Mouse (Mus musculus): ENCODE results near the gene Gm49378.
A peak's percentile ranks its signal among the peaks of the same experiment; 100 is the strongest.

Gm49378 gene

DNA sequence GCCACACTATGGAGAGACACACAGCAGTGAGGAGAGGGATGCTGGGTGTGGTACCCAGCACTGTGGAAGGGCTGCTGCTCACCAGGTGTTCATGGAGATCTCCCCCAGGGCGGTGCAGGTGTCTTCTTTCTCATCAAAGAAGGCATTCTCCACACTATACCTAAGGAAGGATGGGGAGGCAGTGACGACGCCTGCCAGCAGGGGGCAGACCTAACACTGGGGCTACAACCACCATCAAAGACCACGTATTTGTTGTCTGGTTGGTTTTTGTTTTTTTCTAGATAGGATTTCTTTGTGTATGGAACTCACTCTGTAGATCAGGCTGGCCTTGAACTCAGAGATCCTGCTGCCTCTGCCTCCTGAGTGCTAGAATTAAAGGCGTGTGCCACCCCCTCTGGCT, 8.4 kb downstream of the Gm49378 start:
- DNase-seq (ENCODE audit: low spot score), result no peak

DNA sequence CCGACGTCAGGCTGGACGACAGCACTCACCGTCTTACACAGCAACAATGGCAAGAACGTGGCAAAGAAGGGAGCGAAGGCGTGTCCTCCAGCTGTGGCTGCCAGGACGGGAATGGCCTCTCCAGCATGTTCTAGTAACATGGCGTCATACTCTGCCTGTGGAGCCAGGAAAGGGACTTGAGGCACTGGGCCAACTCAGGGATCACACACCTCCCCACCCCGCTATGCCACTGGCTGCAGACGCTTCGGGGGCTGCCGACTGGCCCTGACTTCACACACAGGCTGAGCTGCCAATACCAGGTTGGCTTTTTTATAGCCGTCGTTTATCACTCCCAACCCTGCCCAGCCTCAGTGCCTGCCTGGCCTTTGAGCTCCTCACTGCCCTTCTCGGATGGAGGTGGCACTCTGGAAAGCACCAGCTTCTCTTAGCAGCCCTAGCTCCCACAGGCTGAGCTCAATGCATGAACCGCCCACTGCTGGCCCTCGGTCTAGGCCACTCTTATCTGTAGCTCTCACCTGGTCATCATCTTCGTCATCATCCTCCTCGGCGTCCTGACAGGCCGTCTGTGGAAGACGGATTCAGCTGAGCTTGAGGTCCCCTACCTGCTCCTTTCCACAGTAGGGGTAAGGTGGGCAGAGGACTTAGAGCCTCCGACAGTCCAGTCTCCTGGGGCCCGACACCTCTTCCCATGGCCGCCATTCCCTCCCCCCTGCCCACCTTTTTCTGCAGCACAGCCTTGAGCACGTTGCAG, 9.4 kb downstream of the Gm49378 start:
- no peak for DNase-seq (ENCODE audit: low spot score)

DNA sequence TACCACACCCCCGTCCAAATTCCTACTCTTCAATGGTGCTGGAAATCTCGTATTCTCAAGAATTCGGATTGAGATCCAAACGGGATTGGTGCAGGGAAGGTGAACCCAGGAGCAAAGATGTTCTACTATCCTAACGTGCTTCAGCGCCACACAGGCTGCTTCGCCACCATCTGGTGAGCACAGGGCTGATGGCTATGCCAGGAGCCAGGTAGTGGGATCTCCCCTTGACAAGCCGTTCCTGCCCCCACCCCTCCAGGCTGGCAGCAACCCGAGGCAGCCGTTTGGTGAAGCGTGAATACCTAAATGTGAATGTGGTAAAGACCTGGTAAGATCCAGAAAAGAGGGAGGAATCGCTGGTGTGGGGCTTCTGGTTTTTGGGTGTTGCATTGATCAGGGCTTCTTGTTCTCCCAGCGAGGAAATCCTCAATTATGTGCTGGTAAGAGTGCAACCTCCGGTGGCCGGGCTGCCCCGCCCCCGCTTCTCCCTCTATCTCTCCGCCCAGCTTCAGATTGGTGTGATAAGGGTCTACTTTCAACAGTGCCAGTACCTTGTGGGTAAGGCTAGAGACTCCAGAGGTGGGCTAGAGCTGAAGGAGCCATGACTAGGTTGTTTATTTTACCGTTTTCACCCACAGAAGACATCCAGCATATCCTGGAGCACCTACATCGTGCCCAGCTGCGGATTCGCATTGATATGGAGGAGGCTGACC, 19.1 kb downstream of the Gm49378 start:
- DNase-seq (ENCODE audit: low spot score), result no peak

DNA sequence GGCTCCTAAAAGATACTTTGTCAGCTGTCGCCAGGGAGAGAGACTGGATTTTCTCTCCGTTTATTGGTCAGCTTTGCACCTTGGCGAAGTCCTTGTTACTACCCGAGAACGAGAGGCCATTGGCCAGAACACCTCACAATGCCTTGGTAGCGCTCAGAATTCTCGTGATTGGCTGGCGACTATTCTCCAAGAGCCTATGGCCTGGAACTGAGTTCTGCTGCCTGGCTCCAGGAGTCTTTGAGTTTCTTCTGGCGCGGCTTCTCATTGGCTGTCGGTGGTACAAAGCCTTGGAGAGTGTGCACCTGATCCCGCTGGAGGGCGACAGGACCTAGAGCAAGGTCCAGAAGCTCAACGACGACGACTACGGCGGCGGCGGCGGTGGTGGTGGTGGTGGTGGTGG, 19.9 kb downstream of the Gm49378 start, which contains the start of gene Rec8:
TSS of gene Rec8 (plus strand) at position 216 of the 400 bp plus-strand sequence.
- no peak for DNase-seq (ENCODE audit: low spot score)

DNA sequence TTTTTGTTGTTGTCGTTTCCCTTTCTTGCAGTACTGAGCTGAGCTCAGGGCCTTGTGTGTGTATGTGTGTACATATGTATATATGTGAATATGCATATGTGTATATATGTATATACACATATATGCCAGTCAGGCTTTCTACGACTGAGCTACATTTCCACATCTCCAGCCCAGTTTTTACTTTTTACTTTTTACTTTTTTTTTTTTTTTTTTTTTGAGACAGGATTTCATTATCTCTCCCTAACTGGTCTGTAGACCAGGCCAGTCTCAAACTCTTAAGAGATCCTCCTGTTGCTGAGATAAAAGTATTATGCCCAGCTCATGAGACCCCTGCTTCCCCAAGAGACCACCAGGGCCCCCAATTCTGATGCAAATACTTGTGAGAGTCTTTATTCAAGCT, 20.9 kb downstream of the Gm49378 start:
- no peak for DNase-seq (ENCODE audit: low spot score)

DNA sequence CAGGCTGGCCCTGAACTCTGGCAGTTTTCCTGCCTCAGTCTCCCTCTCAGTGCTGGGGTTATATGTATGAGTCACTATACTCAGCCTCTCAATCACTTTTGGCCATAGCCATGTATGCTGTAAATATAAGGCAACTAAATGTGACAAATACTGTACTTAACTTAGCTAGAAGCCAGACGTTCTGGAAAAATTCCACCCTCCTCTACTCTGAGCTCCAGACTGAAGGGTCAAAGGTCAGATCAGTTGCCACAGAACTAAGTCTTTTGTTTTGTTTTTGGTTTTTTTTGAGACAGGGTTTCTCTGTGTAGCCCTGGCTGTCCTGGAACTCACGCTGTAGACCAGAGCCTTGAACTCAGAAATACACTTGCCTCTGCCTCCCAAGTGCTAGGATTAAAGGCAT, 21.8 kb downstream of the Gm49378 start:
- DNase-seq (ENCODE audit: low spot score), result peak; percentile 75

DNA sequence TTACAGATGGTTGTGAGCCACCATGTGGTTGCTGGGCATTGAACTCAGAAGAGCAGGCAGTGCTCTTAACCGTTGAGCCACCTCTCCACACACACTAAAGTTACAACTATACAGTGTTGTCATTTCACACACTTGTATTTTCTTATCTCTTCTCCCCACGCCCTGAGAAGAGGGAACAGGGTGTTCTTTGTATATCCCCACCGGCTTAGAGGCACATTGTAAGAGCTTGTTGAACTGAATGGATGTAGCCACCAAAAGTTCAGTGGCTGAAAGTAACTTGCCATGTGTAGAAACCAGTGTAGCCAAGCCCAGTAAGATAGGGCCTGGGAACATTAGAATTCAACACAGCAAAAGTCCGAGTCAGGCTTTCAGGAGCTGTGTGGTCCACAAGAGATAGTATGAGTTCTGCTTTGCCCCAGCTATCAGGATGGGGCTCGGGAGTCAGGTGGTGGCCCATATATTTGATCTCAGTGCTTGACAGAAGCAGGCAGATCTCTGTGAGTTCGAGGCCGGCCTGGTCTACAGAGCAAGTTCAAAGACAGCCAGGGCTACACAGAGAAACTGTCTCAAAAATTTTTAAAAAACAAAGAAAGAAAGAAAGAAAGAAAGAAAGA, 23.0 kb downstream of the Gm49378 start:
- no peak for DNase-seq (ENCODE audit: low spot score)

DNA sequence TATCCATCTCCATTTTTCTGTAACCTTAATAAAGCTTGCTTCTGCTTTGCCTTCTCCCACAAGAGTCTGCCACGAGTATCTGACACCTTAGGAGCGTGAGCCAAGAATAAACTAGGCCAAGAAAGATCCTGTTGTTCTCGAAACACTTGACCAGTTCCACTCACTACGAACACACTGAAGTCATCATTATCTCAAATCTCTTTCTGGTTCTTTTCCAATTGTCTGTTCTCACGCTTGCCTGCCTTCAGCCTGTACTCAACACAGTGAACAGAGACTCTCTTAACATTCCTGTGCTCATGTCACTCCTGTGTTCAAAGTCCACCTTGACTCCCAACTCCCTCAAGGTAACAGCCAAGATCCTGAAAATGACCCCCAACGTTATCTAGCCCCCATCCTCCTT, 24.3 kb downstream of the Gm49378 start:
- DNase-seq (ENCODE audit: low spot score), result no peak

DNA sequence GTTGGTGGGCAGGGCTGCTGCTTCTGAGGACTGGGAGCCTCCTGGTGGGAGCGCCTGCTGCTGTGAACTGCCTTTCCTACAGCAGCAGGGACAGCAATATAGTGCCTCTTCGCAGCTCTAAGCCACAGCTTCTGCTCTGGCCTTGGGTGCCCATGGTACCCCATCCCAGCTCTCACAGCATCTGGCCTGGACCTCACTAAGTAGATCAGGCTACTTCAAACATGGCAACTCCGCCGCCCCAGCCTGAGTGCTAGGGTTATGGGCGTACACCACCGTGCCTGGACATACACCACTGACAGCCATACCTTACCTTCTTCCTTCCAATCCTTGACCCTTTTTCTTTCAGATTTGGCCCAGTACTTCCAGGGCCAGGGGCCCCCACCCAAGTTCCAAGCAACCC, 29.4 kb downstream of the Gm49378 start:
- DNase-seq (ENCODE audit: low spot score), result no peak

DNA sequence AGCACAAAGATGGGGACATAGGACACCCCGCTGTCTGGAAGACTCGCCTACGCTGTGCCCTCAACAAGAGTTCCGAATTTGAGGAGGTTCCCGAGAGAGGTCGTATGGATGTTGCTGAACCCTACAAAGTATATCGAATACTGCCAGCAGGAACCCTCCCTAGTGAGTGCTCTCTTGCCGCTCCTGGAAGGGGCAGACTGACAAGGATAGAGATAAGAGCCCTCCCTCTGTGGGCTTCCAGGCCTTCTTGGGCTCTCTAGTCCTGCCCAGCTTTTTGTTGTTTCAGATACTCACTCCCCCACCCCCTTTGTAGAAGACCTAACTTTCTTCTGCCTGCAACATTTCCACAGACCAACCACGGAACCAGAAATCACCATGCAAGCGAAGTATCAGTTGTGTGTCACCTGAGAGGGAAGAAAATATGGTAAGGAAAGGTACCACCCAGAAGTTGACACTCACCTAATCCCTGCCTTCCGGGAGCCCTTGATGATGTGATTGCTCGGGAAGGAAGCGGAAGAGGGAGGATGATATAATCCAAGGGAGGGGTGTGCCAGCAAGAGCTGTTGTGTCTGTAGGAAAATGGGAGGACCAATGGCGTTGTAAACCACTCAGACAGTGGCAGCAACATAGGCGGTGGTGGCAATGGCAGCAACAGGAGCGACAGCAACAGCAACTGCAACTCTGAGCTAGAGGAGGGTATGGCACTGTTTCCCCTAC, 31.8 kb downstream of the Gm49378 start:
- no peak for DNase-seq (ENCODE audit: low spot score)

DNA sequence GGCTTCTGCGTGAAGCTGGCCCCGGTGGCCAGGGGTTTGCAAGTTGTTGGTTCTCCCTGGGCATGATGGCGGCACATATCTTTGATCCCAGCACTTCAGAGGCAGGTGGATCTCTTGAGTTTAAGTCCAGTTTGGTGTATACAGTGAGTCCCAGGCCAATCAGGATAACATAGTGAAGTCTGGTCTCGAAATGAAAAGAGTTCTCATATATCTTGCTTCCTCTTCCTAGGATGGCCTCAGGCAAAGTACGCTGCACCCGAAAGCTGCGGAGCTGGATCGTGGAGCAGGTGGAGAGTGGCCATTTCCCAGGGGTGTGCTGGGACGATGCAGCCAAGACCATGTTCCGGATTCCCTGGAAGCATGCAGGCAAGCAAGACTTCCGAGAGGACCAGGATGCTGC, 32.9 kb downstream of the Gm49378 start:
- no peak for DNase-seq (ENCODE audit: low spot score)

DNA sequence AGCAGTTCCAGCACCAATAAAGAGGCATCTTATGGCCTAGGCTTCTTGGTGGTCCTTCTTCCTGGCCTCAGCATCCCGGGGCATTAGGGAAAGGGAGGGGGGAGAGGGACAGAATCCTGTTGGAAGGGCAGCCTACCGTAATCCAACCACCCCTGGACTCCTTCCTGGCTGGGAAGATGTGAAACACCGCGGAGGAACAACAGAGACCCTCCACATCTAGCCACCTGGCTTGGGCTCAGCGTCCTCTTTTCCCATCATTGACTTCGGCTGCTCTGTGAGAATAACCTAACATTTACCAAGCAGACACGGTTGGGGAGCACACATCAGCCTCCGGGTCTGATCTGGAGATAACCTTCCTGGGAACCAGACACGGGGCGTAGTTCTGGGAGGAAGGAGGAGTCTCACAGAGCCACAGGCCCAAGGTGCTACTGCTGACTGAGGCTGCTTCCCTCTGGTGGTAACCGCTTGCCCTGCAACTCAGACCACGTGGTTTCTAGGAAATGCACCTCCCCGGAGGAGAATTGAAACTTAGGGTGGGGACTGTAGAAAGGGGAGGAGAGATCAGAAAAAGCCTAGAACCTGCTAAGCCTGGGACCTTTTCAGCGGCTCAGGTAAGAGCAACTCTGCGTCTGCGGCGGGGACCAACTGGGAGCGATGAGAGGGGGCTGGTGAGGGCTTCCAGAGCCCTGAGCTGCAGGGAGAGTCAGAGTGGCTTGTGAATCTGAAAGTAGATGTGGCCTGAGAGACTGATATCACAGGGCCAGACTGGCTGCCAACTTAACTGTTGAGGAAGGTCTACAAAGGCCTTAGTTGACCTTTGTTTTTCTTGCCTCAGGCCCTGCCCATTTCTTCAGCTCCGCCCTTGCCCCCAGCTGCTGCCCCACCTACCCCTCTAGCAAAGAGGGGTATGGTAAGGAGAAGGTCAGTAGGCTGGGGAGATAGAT, 33.8 kb downstream of the Gm49378 start:
- peak; percentile 83 for DNase-seq (ENCODE audit: low spot score)

DNA sequence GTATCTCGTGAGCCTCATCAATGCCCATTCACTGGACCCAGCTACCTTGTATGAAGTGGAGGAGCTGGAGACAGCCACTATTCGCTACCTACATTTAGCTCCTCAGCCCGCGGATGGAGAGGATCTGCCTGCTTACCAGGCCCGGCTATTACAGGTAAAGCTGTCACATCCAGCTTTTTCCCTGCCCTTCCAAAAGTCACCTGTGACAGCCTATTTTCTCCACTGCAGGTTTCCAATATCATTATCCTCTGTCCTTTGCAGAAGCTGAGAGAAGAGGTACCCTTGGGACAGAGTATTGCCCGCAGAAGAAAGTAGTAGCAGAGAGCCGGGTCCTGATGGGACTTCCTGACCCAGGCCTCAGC, 34.4 kb downstream of the Gm49378 start, which contains the start of gene Irf9:
TSS of gene Irf9 (plus strand) at position 301 of the 362 bp plus-strand sequence.
- DNase-seq (ENCODE audit: low spot score), result no peak

DNA sequence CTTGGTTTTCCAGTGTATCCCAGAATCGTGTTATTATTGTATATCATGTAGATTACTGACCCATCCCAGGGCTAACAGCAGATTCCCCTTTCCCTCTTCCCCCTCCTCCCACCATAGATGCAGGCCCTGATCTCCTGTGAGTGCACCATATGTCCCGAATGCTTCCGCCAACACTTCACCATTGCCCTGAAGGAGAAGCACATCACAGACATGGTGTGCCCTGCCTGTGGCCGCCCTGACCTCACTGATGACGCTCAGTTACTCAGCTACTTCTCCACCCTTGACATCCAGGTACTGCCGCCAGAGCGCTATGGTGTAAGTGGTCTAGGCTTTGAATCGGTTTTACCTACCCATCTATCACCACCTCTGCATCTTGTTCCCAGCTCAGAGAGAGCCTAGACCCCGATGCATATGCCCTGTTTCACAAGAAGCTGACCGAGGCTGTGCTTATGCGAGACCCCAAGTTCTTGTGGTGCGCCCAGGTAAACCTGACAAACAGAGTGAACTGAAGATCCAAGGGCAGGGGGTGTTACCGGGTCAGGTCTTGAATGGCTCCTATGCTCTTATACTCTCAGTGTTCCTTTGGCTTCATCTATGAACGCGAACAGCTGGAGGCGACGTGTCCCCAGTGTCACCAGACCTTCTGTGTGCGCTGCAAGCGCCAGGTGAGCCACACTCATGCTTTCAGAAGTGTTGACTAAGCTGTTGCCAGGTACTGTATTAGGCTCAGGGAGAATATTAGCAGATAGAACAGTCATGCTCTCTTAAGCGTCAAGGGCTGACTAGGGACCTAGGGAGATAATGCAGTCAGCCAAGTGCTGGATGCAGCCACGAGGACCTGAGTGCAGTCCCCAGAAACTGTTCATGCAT, 38.9 kb downstream of the Gm49378 start:
- DNase-seq (ENCODE audit: low spot score), result no peak

DNA sequence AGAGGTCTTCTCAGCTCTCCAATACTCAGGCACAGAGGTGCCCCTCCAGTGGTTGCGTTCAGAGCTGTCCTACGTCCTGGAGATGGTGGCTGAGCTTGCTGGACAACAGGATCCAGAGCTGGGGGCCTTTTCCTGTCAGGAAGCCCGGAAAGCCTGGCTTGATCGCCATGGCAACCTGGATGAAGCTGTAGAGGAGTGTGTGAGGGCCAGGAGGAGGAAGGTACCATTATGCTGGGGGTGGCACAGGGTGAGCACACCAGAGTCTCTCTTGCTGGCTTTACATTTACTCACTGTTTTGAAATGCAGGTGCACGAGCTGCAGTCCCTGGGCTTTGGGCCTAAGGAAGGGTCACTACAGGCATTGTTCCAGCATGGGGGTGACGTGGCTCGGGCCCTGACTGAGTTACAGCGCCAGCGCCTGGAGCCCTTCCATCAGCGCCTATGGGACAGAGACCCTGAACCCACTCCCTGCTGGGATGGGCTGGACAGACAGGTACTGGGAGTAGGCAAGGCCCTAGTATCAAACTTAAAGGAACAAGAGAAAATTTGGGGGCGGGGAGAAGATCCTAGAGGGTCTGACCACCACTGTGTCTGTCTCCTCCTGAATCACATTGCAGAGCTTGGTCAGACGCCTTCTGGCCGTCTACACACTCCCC, 41.5 kb downstream of the Gm49378 start:
- DNase-seq (ENCODE audit: low spot score), result no peak

DNA sequence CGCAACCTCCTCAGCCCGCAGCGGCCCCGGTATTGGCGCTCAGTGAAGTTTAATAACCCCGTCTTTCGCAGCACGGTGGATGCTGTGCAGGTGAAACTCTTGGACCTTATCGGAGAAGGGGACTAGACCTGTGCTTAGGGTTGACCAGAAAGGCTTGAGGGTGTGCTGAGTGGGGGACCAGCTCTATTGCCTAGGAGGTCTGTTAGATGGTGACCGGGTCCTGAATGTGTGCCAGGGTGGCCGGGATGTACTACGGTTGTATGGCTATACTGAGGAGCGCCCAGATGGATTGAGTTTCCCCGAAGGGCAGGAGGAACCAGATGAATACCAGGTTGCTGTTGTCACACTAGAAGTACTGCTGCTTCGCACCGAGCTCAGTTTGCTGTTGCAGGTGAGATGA, 45.5 kb downstream of the Gm49378 start:
- no peak for DNase-seq (ENCODE audit: low spot score)

DNA sequence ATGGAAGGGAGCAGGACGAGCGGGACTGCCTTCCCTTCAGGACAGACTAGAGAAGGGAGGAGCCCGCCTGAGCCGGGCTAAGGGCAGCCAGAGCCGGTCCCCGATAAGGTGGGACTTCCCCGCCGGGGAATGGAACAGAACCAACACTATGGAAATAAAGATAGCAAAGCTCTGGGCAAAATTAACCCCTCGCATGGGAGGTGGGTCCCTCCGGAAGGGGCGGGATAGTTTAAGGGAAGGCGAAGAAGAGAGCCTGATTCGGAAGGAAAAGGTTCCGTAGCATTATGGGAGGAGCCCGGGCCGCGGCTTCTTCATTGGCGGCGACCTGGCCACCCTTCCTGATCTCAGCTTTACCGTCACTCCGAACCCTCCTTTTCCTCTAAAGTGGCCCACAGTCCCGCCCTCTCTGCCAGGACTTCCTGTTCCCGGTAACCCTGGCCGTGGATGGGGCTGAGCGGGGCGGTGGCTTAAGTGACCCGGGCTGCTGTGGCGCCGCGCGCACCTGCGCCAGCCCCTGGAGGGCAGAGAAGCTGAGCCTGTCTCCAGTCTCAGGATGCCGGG, 46.3 kb downstream of the Gm49378 start, which contains the start of gene Rnf31:
TSS of gene Rnf31 (plus strand) at position 378 of the 561 bp plus-strand sequence.
- DNase-seq (ENCODE audit: low spot score), result peak; percentile 93

DNA sequence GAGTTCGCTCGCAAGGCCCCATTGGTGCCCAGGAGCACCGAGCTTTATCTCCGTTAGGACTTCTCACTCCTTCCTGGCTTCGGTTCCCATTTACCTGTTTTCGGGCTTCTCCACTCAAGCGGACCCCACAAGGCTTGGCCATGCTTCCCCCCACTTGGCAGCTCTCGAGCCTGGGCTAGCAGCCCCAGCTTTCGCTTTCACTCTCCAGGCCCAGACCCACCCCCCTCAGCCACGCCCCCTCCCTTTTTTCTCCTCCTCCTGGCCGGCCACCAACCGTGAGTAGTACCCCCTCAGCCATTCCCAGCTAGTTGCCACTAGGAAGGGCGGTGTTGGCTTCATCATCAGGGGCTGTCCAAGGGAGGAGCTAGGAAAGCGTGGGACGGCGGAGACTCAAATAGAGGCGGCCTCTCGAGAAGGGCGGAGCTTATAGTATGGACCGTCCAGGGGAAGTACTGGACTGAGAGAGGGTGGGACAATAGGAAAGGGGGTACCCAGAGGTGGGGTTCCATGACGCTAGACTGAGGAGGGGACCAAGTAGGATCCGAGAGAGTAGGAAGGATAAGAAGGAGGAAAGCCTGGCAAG, 46.9 kb downstream of the Gm49378 start, which contains the start of gene Psme2:
TSS of gene Psme2 (minus strand) at position 366 of the 583 bp plus-strand sequence.
- DNase-seq (ENCODE audit: low spot score), result peak; percentile 97
